Mouse (Mus musculus) hindbrain, embryonic 15.5 days (tissue): ENCODE measurements around the gene Efcab12. TPM values are rescaled to one million over a fixed set of nuclear protein-coding genes. Genes with fewer than 3 reads are reported as not detected.

Experiments
- ATAC-seq: fragments of 200-750 bp; cut with Nextera tagmentation; 2 replicates; pipeline ENCODE4 v1.8.0; 2017; ENCODE audit warnings: low read depth, moderate number of reproducible peaks, moderate TSS enrichment; ENCODE audit not compliant: low FRiP score
- H3K27ac ChIP-seq: fragments of 300-500 bp; sonication (generic); replicated peaks from 2 replicates; pipeline ENCODE4 v1.5.1; 2015; ENCODE audit warnings: mild to moderate bottlenecking, inconsistent platforms
- H3K27me3 ChIP-seq: fragments of 300-500 bp; sonication (generic); 2 replicates; pipeline ENCODE4 v1.6.1; 2015; ENCODE audit warnings: control low read depth, inconsistent platforms
- H3K36me3 ChIP-seq: fragments of 300-500 bp; sonication (generic); 2 replicates; pipeline ENCODE4 v1.6.1; 2015; ENCODE audit warnings: control low read depth, inconsistent platforms
- H3K4me1 ChIP-seq: fragments of 300-500 bp; sonication (generic); replicated peaks from 2 replicates; pipeline ENCODE4 v1.6.1; 2015; ENCODE audit warnings: control low read depth, inconsistent platforms
- H3K4me2 ChIP-seq: fragments of 300-500 bp; sonication (generic); 2 replicates; pipeline ENCODE4 v1.6.1; 2015; ENCODE audit warnings: moderate library complexity, mild to moderate bottlenecking, inconsistent platforms
- H3K4me3 ChIP-seq: fragments of 300-500 bp; sonication (generic); 2 replicates; pipeline ENCODE4 v1.5.1; 2015; ENCODE audit warnings: mild to moderate bottlenecking, inconsistent platforms
- H3K9ac ChIP-seq: fragments of 300-500 bp; sonication (generic); 2 replicates; pipeline ENCODE4 v1.6.1; 2015; ENCODE audit warnings: inconsistent platforms
- H3K9me3 ChIP-seq: fragments of 300-500 bp; sonication (generic); 2 replicates; pipeline ENCODE4 v1.6.1; 2016; ENCODE audit warnings: control low read depth, inconsistent platforms
- WGBS: fragments of 180-500 bp; shearing (Covaris S2); methylation state at CpG from one replicate; pipeline ENCODE4 v1.1.7; 2015; 5-methylcytosine and 5-hydroxymethylcytosine counted together
- polyA plus RNA-seq: library from polyadenylated mRNA; unstranded; fragments of >200 nt; fragmentation: Nextera tagmentation; extraction: Ambion mirVana; gene quantifications from 2 replicates; pipeline ENCODE4 v1.2.1, GENCODE M21; 2015

Gene Efcab12
- polyA plus RNA-seq, 1 experiment from 2014 or later: 2.9 TPM

GRCm38 (mm10) chr6:115804432-115805192, 33.6 kb downstream of the Efcab12 start:
- no peak overlapping the region for H3K4me2 ChIP-seq
- no peaks in the 10 kb centered on the region for H3K9me3 ChIP-seq
- 70% methylated on average over 10 of the region's 10 CpGs for WGBS
- H3K27me3 ChIP-seq: no peaks in the 10 kb centered on the region
- peaks cover 23% of the 10 kb centered on the region for H3K4me1 ChIP-seq
- H3K9ac ChIP-seq: no peak overlapping the region
- no peak overlapping the region for H3K4me3 ChIP-seq
- no peak overlapping the region for H3K27ac ChIP-seq
- H3K36me3 ChIP-seq: peaks cover 57% of the 10 kb centered on the region
- no peak for ATAC-seq

- H3K27me3 ChIP-seq: no peaks in the 10 kb centered on the region
- H3K9ac ChIP-seq: no peak overlapping the region
- no peak overlapping the region for H3K27ac ChIP-seq
- H3K9me3 ChIP-seq: no peaks in the 10 kb centered on the region
- H3K36me3 ChIP-seq: peaks cover 64% of the 10 kb centered on the region
- ATAC-seq: peak; percentile 42
- WGBS: 46% methylated on average over 16 of the region's 16 CpGs
- no peak overlapping the region for H3K4me2 ChIP-seq
- H3K4me1 ChIP-seq: peaks cover 23% of the 10 kb centered on the region
- no peak overlapping the region for H3K4me3 ChIP-seq
These were observed 34.5 kb downstream of the Efcab12 start for GRCm38 (mm10) chr6:115803541-115804382.

- H3K9me3 ChIP-seq: no peaks in the 10 kb centered on the region
- no peak overlapping the region for H3K4me2 ChIP-seq
- no peaks in the 10 kb centered on the region for H3K27me3 ChIP-seq
- no peak overlapping the region for H3K4me3 ChIP-seq
- 94% methylated on average over 3 of the region's 3 CpGs for WGBS
- H3K36me3 ChIP-seq: peaks cover 83% of the 10 kb centered on the region
- ATAC-seq: no peak
- no peak overlapping the region for H3K9ac ChIP-seq
- H3K4me1 ChIP-seq: peaks cover 13% of the 10 kb centered on the region
- H3K27ac ChIP-seq: no peak overlapping the region
These were observed 36.4 kb downstream of the Efcab12 start for GRCm38 (mm10) chr6:115801811-115802210.

GRCm38 (mm10) chr6:115792691-115793215, 45.5 kb downstream of the Efcab12 start:
- Histone ChIP-seq H3K4me3 (no peak overlapping the region), H3K27me3 (no peaks in the 10 kb centered on the region), H3K9me3 (no peaks in the 10 kb centered on the region), H3K4me1 (peaks cover 11% of the 10 kb centered on the region), H3K27ac (no peak overlapping the region), H3K9ac (no peak overlapping the region), H3K36me3 (peaks cover 85% of the 10 kb centered on the region), H3K4me2 (no peak overlapping the region)
- no peak for ATAC-seq
- 88% methylated on average over 21 of the region's 21 CpGs for WGBS

- Histone ChIP-seq H3K4me1 (peaks cover 11% of the 10 kb centered on the region), H3K27ac (no peak overlapping the region), H3K4me2 (no peak overlapping the region), H3K36me3 (peaks cover 84% of the 10 kb centered on the region), H3K9me3 (no peaks in the 10 kb centered on the region), H3K9ac (no peak overlapping the region), H3K27me3 (no peaks in the 10 kb centered on the region), H3K4me3 (no peak overlapping the region)
- ATAC-seq: no peak
- 75% methylated on average over 34 of the region's 34 CpGs for WGBS
These were observed 46.1 kb downstream of the Efcab12 start for GRCm38 (mm10) chr6:115791842-115792686.

GRCm38 (mm10) chr6:115791016-115791415, 47.2 kb downstream of the Efcab12 start:
- H3K4me1 ChIP-seq: peaks cover 11% of the 10 kb centered on the region
- H3K27me3 ChIP-seq: no peaks in the 10 kb centered on the region
- no peak for ATAC-seq
- no peak overlapping the region for H3K27ac ChIP-seq
- H3K9me3 ChIP-seq: no peaks in the 10 kb centered on the region
- no peak overlapping the region for H3K4me3 ChIP-seq
- WGBS: 87% methylated on average over 10 of the region's 10 CpGs
- no peak overlapping the region for H3K4me2 ChIP-seq
- no peak overlapping the region for H3K9ac ChIP-seq
- peaks cover 82% of the 10 kb centered on the region for H3K36me3 ChIP-seq

GRCm38 (mm10) chr6:115782781-115783180, 55.4 kb downstream of the Efcab12 start:
- H3K4me1 ChIP-seq: no peaks in the 10 kb centered on the region

GRCm38 (mm10) chr6:115776363-115776762, 61.8 kb downstream of the Efcab12 start:
- Histone ChIP-seq H3K9ac (no peak overlapping the region), H3K4me3 (peak overlapping the region; percentile 97; the same call in 1 of the 2 replicates), H3K4me1 (peaks cover 30% of the 10 kb centered on the region), H3K36me3 (peaks cover 6% of the 10 kb centered on the region; the same call in 1 of the 2 replicates), H3K27ac (no peak overlapping the region), H3K27me3 (no peaks in the 10 kb centered on the region), H3K4me2 (peak overlapping the region; percentile 81), H3K9me3 (no peaks in the 10 kb centered on the region)
- no peak for ATAC-seq
- 74% methylated on average over 9 of the region's 9 CpGs for WGBS

More at GRCm38 (mm10) chr6:115782781-115783180, 55.4 kb downstream of the Efcab12 start:
- ATAC-seq: no peak
- H3K36me3 ChIP-seq: peaks cover 55% of the 10 kb centered on the region
- WGBS: 97% methylated on average over 3 of the region's 3 CpGs
- H3K9me3 ChIP-seq: no peaks in the 10 kb centered on the region
- no peaks in the 10 kb centered on the region for H3K27me3 ChIP-seq
- no peak overlapping the region for H3K4me2 ChIP-seq
- H3K9ac ChIP-seq: no peak overlapping the region
- no peak overlapping the region for H3K4me3 ChIP-seq
- no peak overlapping the region for H3K27ac ChIP-seq

GRCm38 (mm10) chr6:115775838-115776237, 62.4 kb downstream of the Efcab12 start:
- Histone ChIP-seq H3K9ac (peak overlapping the region; percentile 88; the same call in 1 of the 2 replicates), H3K27ac (no peak overlapping the region), H3K27me3 (no peaks in the 10 kb centered on the region), H3K36me3 (peaks cover 2% of the 10 kb centered on the region; the same call in 1 of the 2 replicates), H3K4me2 (peak overlapping the region; percentile 81), H3K4me3 (peak overlapping the region; percentile 97), H3K9me3 (no peaks in the 10 kb centered on the region), H3K4me1 (peaks cover 30% of the 10 kb centered on the region)
- WGBS: 51% methylated on average over 3 of the region's 3 CpGs
- ATAC-seq: peak; percentile 4; the same call in 1 of the 2 replicates

GRCm38 (mm10) chr6:115774501-115774921, 63.7 kb downstream of the Efcab12 start, which contains the start of gene Cand2:
TSS of gene Cand2 (plus strand) at chr6:115774538.
- no peaks in the 10 kb centered on the region for H3K9me3 ChIP-seq
- peak within 1 kb of the TSS; percentile 82 for H3K27ac ChIP-seq
- peak within 1 kb of the TSS; percentile 81 for H3K4me2 ChIP-seq
- no peaks in the 10 kb centered on the region for H3K27me3 ChIP-seq
- peak; percentile 84 for ATAC-seq
- WGBS: 0% methylated on average over 10 of the region's 28 CpGs
- H3K9ac ChIP-seq: peak within 1 kb of the TSS; percentile 88
- H3K4me3 ChIP-seq: peak within 1 kb of the TSS; percentile 97
- peaks cover 30% of the 10 kb centered on the region for H3K4me1 ChIP-seq
- no peaks in the 10 kb centered on the region for H3K36me3 ChIP-seq

- H3K9me3 ChIP-seq: no peaks in the 10 kb centered on the region
- peak overlapping the region; percentile 69 for H3K27ac ChIP-seq
- H3K4me1 ChIP-seq: peaks cover 30% of the 10 kb centered on the region
- WGBS: under 1% methylated on average over 14 of the region's 14 CpGs
- peak overlapping the region; percentile 43 for H3K9ac ChIP-seq
- ATAC-seq: peak; percentile 82
- no peaks in the 10 kb centered on the region for H3K27me3 ChIP-seq
- H3K4me2 ChIP-seq: peak overlapping the region; percentile 81
- H3K4me3 ChIP-seq: peak overlapping the region; percentile 97
- H3K36me3 ChIP-seq: no peaks in the 10 kb centered on the region
These were observed 64.2 kb downstream of the Efcab12 start for GRCm38 (mm10) chr6:115773966-115774413.
